Mouse (Mus musculus) urinary bladder, postnatal 10 days (tissue): ENCODE results near the gene Setd1a.
"Not testable (repeated sequence)": the region's sequence is repeated elsewhere in the genome, so short reads cannot be mapped to it uniquely, and the experiment has no call there.

Experiments
- DNase-seq: peaks from one replicate; pipeline ENCODE4 v3.0.0; 2022; ENCODE audit warnings: low spot score

Setd1a gene

GRCm38 (mm10) chr7:127776426-127776825 is at the start of gene Setd1a:
Setd1a (plus strand) TSS chr7:127776670.
- peak; percentile 53 for DNase-seq

- no peak for DNase-seq
These were observed 48.6 kb upstream of the Setd1a start for GRCm38 (mm10) chr7:127727898-127728297.

GRCm38 (mm10) chr7:127730170-127730569 is 46.3 kb upstream of the Setd1a start:
- no peak for DNase-seq

GRCm38 (mm10) chr7:127732066-127732465 is 44.4 kb upstream of the Setd1a start, which contains the start of gene Ctf2:
Ctf2 (minus strand) TSS chr7:127732166.
- DNase-seq, result not testable (repeated sequence)

GRCm38 (mm10) chr7:127744366-127745045 is 32.0 kb upstream of the Setd1a start, which contains the start of gene Fbxl19:
Fbxl19 (plus strand) TSS chr7:127744543.
- no peak for DNase-seq

- no peak for DNase-seq
These were observed 31.2 kb upstream of the Setd1a start for GRCm38 (mm10) chr7:127745251-127745651.

- peak; percentile 80 for DNase-seq
These were observed 30.6 kb upstream of the Setd1a start for GRCm38 (mm10) chr7:127745652-127746493.

GRCm38 (mm10) chr7:127746494-127747491 is 29.7 kb upstream of the Setd1a start:
- no peak for DNase-seq

- no peak for DNase-seq
These were observed 28.8 kb upstream of the Setd1a start for GRCm38 (mm10) chr7:127747559-127748234.

GRCm38 (mm10) chr7:127748235-127748560 is 28.3 kb upstream of the Setd1a start:
- no peak for DNase-seq

GRCm38 (mm10) chr7:127750131-127751127 is 26.0 kb upstream of the Setd1a start:
- DNase-seq, result no peak

GRCm38 (mm10) chr7:127751619-127752018 is 24.9 kb upstream of the Setd1a start:
- DNase-seq, result no peak

- no peak for DNase-seq
These were observed 24.4 kb upstream of the Setd1a start for GRCm38 (mm10) chr7:127752069-127752468.

- DNase-seq, result no peak
These were observed 23.3 kb upstream of the Setd1a start for GRCm38 (mm10) chr7:127753158-127753557.

- no peak for DNase-seq
These were observed 22.7 kb upstream of the Setd1a start for GRCm38 (mm10) chr7:127753741-127754140.

- no peak for DNase-seq
These were observed 16.8 kb upstream of the Setd1a start for GRCm38 (mm10) chr7:127759716-127760115.

- DNase-seq, result no peak
These were observed 16.0 kb upstream of the Setd1a start for GRCm38 (mm10) chr7:127760478-127760877.

GRCm38 (mm10) chr7:127761026-127761425 is 15.4 kb upstream of the Setd1a start:
- no peak for DNase-seq

- DNase-seq, result no peak
These were observed 12.8 kb upstream of the Setd1a start for GRCm38 (mm10) chr7:127763642-127764041.

- DNase-seq, result no peak
These were observed 10.7 kb upstream of the Setd1a start for GRCm38 (mm10) chr7:127765756-127766155.
